Mouse (Mus musculus): ENCODE results near the gene Gpatch2.

Gpatch2 gene

DNA sequence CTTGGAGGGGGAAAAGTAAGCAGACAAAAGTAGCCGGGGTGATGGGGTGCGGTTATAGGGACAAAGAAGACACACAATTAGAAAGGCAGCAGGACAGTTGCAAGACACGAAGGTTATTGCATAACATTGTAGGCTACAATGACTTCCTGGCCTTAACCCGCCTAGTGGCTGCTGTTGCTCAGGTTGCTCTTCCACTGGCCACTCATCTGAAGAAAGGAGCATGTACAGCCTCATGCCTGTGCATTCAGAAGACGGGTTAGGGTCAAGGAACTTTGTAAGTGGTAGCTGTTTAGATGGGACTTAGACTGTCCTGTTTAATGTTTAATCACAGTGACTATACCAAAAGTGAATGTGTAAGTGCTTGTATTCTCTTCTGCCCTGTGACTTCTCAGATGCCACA, 26.0 kb downstream of the Gpatch2 start:
- in situ Hi-C loops (cut with MboI, MseI), result no loop called here

DNA sequence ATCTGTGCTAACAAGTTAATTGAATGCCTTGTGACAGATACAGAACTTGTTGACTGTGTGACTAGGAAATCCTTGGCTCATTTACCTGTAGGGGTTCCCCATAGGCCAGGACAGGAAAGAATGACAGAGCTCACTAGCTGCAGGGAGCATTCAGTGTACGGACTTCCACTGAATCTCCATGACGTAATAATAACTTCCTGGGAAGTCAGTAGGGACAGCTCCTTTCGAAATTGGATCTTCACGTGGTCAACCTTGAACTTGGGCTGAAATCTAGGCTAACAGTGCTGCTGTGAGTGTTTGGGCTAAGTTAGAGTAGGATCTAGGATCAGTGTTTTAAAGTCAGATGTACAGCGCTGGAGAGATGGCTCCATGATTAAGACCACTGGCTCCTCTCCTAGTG, 29.4 kb downstream of the Gpatch2 start:
- in situ Hi-C loops (cut with MboI, MseI), result no loop called here

DNA sequence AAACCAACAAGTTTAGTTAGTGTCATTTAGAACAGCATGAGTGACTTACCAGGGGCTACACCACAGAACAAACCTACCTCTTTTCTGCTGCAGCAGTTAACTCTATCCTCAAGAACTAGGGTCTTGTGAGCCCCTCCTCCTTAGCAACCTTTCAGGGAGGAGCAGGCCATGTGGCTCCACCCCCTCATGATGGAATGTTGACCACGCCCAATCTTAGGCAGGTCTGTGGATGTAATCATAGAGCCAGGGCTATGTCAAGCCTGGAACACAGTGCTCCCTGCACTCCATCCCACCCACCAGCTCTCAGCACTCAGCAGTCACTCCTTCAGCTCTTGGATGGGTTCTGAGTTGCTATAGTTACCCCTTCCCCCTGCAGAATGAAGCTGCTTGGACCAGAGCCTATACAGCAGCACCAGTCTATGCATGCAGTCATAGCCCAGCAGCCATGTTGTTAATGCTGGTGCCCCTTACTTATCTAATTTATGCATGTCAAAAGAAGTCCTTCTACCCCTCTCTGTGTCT, 35.5 kb downstream of the Gpatch2 start:
- in situ Hi-C loops (cut with MboI, MseI), result no loop called here

DNA sequence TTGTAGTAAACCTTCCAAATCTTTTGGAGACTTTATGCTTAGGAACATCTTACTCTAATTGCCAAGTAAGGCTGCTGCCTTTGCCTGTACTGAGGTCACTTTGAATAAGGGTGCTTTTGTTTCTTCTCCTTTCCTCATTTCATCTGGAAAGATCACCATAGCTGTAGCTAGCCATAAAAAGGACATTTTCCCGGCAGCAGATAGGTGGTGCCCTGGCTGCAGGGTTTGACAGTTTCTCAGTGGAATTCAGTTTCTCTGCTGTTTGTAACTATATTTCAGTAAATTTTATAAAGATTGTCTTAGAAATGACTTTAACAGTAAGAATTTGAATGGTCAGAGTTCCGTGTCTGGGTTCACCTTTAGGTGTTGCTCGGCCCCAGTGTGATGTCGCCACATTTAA, 43.4 kb downstream of the Gpatch2 start:
- in situ Hi-C loops (cut with MboI, MseI), result no loop called here

DNA sequence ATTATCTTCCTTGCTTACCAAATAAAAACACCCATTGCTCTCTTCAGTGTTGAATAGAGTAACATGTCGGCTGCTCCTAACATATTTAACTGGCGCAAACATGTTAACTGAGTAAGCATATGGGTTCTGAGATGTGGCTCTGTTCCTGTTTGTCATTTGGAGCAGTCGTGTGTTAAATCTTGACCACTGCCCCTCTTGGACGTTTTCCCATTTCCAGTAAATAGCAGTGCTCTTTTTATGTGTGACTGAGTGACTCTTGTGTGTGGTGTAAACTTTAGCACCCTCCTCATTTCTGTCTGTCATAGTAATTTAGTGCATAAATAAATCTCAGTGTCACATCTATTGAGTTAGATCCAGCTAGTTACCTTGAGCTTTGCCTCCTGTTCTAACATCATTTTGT, 52.3 kb downstream of the Gpatch2 start:
- in situ Hi-C loops (cut with MboI, MseI), result no loop called here

DNA sequence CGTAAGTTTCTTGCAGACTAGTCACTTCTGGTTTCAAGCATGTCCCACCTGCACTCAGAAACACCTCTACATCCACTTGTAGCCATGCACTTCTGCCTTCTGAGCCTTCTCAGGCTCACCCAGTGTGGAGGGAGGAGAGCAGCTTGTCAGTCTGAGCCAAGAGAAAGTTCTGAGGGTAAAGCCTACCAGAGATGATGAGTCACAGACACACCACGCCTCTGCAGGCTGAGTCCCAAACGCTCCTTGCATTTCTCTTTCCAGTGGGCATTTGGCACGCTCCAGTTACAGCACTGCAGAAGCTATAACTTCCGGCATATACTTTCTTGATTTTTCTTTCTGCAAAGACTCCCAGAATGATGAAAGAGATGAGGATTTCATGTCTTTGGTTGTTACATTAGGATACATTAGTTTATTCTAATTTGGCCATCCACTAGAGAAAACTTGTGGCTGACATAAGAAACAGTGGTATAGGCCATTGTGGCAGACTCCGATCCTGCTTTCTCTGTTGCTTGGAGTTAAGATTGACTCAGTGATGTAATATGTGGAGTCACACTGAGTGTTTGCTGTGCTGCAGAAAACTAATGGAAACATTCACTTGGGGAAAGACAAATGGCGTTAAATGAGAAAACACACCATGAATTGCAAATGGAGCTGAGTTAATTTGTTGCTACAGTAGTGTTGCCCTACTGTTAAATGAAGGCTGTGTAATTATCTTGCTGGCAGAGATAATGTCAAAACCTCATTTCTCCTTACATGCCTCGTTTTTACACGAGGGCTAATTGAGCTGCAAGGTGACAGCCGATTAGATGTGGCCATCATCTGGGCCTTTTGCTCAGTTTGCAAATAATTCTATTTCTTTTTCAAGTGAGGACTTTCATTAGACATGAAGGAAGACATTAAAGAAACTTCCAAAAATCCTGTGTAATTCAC, 55.3 kb downstream of the Gpatch2 start:
- in situ Hi-C loops (cut with MboI, MseI), result no loop called here

DNA sequence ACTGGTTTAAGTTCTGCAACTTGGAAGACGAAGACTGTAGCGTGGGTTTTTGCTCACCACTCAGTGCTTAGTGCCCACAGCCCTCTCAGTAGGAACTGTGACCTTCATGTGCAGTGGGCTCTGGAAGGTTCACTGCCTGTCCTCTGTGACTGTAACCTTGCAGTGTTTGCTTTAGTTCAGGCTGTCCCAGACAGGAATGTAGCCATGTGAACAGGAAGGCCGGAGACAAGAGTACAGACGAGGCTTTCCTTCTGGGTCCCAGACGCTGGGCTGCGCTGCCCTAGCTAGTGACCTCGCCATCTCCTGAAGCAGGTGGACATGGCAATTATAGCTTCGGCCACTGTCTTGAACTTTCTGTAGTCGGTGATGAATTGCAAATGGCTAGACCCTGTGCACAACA, 62.0 kb downstream of the Gpatch2 start:
- in situ Hi-C loops (cut with MboI, MseI), result no loop called here

DNA sequence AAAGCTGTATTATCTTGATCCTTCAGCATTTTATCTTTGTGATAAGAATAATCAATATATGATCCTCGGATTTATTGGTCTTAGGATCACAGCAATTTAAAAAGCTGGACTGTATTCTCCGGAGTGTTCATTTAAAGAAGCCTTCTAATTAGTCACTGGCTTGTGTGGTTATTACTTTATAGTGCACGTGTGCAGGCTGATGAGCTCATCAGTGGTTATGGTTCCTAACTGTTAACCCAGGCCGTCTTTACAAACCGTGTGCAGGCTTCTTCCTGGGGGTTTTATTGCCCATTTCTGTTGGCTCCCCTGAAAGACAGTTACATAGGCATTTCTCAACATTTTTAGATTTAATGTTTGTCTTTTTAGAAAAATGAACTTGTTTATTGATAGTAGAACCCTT, 63.2 kb downstream of the Gpatch2 start:
- in situ Hi-C loops (cut with MboI, MseI), result no loop called here

DNA sequence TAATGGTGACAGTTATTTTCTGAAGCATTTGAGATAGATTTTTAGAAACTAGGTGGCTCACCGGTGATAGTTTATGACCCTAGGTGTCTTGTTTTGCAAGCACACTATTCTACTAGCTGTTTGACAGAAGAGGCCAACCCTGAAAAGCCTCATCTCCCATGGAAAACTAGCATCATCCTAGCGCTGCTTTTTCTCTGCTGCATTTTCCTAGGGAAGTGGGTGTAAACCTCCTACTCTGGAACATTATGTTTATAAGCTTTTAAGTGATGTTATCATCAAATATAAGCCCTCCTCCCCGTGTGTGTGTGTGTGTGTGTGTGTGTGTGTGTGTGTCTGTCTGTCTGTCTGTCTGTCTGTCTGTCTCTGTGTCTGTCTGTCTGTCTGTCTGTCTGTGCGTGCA, 64.5 kb downstream of the Gpatch2 start:
- in situ Hi-C loops (cut with MboI, MseI), result no loop called here

DNA sequence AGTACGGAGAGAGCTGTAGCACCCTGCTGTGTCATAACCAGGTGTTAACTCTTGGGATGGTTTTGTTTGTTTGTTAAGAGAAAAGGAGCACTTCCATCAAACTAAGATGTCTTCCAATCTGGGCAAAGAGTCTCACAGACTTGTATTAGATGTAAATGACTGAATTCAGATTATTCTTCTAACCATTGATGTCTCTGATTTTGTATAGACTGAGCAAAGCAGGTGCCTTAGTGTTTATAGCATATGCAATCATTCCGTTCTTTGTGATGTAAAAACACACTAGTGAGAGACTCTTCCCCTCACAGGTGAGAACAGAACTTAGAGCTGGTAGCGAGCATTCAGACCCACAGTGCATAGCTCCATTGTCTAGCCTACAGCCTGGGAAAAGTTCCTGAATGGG, 67.0 kb downstream of the Gpatch2 start:
- in situ Hi-C loops (cut with MboI, MseI), result no loop called here

DNA sequence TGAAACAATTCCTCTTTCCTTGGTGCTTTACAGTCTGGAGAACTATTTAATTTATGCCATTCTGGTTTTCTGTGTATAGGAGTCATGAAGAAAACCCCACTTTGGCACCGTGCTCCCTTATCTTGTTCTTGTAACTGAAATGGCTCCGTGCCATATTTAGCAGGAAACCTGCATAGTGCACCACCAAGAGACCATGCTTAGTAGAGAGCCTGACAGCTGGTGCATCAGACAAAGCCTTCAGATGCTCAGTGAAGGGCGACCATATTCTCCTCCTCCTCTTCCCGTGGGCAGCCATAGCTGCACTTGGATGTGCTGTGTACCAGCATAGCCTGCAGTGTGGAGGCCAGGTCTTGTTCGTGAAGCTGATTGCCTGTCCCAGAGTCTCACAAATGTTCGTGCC, 67.5 kb downstream of the Gpatch2 start:
- in situ Hi-C loops (cut with MboI, MseI), result no loop called here

DNA sequence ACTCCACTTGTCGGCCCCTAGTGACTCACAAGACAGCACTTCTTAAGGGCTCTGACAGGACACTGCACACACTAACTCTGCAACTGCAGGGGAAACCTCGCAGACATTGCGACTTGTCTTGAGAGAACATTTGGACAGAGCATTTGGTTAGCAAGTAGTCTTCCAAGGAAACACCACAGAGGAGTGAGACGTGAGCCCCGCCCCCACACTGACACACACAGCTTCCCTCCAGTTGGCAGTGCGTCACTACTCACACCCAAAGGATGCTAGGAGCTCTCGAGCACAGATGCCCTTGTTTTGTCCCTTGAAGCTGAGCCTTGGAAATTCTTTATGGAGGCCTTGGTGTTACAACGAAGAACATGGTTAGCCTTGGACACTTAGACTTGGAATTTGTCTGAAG, 70.4 kb downstream of the Gpatch2 start:
- in situ Hi-C loops (cut with MboI, MseI), result no loop called here

DNA sequence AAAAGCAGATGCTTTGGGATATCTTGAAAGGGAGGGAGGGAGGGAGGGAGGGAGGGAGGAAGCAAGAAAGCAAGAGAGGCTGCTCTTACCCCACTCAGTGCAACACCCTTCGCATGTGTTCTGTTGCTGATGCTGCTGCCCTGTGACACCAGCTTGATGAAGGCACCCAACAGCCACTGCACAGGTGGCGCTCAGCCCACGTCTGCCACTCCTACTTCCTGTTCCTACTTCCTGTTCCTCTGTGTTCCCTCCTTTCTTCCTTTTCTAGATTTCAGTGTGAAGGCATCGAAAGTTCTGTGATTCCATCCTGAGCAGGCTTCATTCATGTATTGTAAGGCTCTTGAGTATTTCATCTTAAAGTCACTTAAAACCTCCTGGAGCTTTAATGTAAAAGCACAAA, 71.1 kb downstream of the Gpatch2 start:
- in situ Hi-C loops (cut with MboI, MseI), result no loop called here

DNA sequence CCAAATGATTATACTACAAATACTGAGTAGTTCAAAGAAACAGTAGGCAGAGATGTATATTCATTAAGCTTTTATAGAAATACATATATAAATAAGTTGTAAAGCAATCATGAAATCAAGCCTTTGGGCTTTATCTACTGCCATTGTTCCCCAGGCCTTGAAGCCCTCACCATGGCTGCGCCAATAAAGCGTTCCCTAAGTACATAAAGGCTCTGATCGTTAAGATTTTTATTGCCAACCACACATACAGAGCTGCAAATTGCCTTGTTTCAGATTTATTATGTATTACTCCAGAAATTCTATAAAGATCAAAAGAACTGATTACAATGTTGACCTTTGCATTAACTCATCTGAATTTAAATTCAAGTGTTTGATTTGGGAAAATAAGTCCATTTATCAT, 71.6 kb downstream of the Gpatch2 start:
- in situ Hi-C loops (cut with MboI, MseI), result no loop called here

DNA sequence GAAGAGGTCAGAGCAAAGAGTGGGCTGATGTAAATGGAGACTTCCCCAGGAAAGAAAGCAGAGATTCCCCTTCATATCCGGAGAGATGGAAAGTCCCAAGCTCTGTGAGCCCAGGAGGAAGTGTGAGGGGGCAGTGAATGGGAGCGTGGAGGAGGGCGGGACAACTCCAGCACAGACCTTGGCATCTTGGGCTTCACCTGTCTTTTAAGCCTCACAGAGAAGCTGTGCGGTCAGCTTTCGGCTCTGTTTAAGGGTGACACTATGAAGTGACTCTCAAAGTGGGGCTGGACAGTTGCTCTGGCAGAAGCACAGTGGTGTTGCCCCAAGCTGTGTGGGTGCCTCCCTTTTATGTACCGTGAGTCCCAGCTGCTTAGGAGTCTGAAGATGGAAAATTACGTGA, 74.9 kb downstream of the Gpatch2 start:
- in situ Hi-C loops (cut with MboI, MseI), result loop anchor here (5.0 kb wide), 1 partner anchor 53 kb away; no protein-coding TSS in a partner anchor

DNA sequence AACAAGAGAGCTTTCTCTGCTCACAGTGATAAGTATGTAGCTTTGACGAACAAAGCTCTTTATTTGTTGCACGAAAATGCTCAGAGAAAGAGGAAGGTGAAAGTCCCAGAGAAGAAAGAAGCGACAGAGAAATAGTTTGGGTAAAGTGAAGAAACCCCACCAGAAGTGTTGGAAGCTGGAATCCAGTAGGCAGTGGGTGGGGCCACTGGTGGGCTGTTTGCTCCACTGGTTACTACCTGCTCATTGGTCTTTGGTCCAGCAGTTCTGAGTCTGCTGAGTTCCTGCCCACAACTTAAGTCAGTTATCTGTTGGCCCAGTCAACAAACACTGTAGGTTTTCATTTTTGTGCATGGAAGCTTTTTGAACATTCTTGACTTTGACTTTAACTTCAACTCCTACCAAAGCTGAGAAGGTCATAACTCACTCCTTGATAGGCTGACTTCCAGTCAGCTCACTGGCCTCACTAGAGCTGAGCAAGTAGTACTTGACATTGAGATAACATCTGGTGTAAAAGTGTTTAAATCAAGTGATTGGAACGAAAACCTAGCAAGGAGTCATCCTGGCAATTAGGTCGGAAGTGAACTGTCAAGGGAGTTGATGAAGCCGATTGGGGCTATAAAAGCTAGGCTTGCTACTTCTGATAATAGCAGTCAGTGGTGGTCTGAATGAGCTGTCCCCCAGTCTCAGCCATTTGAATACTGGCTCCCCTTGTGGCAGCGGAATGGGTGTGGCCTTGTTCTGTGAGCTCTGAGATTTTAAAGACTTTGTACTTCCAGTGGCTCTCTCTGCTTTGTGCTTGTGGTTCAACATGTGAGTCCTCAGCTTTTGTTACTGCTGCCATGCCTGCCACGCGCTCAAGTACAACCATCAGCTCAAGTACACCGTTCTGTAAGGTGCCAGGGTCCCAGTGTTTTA, 76.4 kb downstream of the Gpatch2 start:
- in situ Hi-C loops (cut with MboI, MseI), result loop anchor here (5.0 kb wide), 1 partner anchor 54 kb away; no protein-coding TSS in a partner anchor

DNA sequence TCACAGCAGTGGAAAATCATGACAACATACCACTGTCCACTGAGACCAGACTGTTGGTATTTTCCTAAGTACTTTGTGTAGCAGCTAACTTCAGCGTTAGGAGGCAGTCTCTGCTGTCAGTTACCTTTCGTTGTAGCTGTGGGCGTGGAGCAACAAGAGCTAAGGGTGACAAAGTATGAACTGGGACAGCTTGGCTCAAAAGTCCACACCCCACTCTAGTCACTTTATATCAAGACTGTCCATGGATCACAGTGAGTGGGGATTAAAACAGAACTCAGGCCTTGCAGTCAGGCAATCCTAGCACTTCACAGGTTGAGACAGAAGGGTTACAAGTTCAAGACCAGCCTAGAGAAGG, 77.1 kb downstream of the Gpatch2 start:
- in situ Hi-C loops (cut with MboI, MseI), result loop anchor here (5.0 kb wide), 1 partner anchor 55 kb away; no protein-coding TSS in a partner anchor

DNA sequence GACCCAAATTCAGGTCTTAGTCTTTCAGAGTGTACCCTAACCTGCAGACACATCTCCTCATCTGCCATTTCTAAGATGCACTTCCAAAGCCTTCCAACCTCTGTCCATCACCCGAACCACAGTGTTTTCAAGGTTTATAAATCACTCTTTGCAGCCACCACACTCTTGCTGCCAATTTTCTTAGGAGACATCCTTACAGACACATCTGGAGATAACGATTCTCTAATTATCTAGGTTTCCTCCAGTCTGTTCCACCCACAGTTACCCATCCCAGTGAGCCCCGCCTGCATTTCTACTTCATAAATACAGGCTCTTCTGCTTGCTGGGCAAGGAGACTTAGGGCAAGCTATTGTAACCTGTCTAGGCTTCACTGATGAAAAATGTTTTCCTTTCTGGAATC, 77.9 kb downstream of the Gpatch2 start:
- in situ Hi-C loops (cut with MboI, MseI), result loop anchor here (5.0 kb wide), 1 partner anchor 56 kb away; no protein-coding TSS in a partner anchor

DNA sequence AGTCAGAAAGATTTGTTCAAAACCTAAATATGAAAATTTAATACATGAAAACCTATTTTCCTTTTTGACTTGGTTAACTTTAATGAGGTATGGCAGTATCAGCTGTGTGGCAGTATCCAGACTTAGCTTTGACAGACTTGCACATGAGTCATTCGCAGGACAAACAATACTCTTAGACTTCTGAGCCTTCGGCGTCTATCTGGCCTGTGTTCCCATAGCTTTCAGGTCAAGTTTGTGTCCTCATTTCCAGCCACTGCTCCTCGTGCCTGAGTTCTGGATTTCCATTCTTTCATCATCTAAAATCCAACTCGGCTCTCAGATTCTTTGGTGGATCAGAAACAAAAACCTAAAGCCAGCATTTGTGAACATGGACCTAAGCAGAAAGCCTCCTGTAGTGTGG, 79.2 kb downstream of the Gpatch2 start:
- in situ Hi-C loops (cut with MboI, MseI), result loop anchor here (5.0 kb wide), 1 partner anchor 57 kb away; no protein-coding TSS in a partner anchor

DNA sequence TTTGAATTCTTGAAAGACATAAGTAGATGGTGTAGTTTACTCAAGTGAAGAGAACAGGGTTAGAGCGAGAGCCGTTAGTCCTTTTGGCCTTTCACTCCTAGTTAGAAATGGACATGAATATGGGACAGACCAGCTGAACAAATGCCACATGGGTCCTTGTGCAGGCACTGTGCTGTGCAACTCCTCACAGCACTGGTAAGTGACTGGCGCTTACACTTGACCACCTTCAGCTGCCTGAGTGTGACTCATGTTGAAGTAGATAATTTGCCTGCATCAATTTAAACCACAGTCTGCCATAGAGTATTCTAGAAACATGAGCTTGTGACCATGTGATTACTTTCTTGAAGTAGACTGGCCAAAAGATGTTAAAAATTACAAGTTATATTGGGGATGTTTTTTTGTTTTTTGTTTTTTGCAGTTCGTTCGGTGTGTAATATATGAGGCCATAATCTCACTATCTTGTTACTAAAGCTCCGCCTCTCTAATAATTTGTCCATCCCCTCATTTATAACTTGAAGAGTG, 79.8 kb downstream of the Gpatch2 start:
- in situ Hi-C loops (cut with MboI, MseI), result no loop called here

DNA sequence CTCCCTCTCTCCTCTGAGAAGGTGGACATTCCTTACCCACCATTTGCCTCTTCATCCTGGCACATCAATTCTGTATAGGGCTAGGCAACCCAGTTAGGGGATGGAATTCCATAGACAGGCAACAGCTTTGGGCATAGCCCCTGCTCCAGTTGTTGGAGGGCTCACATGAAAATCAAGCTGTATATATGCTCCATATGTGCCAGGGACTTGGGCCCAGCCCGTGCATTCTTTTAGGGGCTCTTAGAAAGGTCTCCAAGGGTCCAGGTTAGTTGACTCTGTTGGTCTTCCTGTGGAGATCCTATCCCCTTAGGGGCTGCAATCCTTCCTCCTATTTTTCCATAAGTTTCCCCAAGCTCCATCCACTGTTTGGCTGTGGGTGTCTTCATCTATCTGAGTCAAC, 80.4 kb downstream of the Gpatch2 start:
- in situ Hi-C loops (cut with MboI, MseI), result no loop called here

DNA sequence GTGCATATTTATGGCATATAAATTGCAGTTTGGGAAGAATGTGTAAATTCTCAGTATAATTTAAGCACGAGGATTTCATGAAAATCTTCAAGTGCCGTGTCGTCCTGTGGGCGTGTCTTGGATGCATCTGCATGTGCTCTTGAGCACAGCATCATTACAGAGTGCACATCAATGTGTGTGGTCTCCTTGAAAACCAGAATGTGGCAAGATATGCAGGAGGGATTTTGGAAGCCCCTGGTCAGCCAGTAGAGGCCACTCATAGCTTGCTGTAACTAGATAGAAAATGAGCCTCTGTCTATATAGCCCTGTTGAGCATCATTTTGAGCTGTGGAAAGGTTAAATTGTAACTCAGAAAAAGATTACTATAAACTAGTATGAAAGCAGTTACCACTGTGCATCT, 83.9 kb downstream of the Gpatch2 start:
- in situ Hi-C loops (cut with MboI, MseI), result no loop called here
